Mouse (Mus musculus): ENCODE data around the gene Fasn. TPM values are rescaled to one million over a fixed set of nuclear protein-coding genes. Genes with fewer than 3 reads are reported as not detected.
"Not testable (repeated sequence)": the region's sequence is repeated elsewhere in the genome, so short reads cannot be mapped to it uniquely, and the experiment has no call there.

Fasn gene
- 41.8 and 45.5 TPM in 2 replicates for polyA plus RNA-seq (2015; fragmentation: Nextera tagmentation; extraction: Ambion mirVana)

GRCm38 (mm10) chr11:120823956-120824786, at the start of gene Fasn:
Gene Fasn, minus strand, starts transcription at chr11:120824547.
- Histone ChIP-seq H3K27ac (peak within 1 kb of the TSS; percentile 98), H3K4me2 (peak within 1 kb of the TSS; percentile 77), H3K4me3 (peak within 1 kb of the TSS; percentile 89), H3K9ac (peak within 1 kb of the TSS; percentile 91), H3K4me1 (peaks cover 40% of the 10 kb centered on the region), H3K36me3 (peaks cover 34% of the 10 kb centered on the region), H3K27me3 (no peaks in the 10 kb centered on the region), H3K9me3 (no peaks in the 10 kb centered on the region)
- peak; percentile 87 for ATAC-seq (ENCODE audit: insufficient number of reproducible peaks, low FRiP score, low TSS enrichment, low read depth)
- WGBS: under 1% methylated on average over 81 of the region's 109 CpGs

GRCm38 (mm10) chr11:120873206-120873605, 48.9 kb upstream of the Fasn start:
- Histone ChIP-seq H3K9me3 (no peaks in the 10 kb centered on the region), H3K27ac (no peak overlapping the region), H3K4me1 (no peaks in the 10 kb centered on the region), H3K9ac (no peak overlapping the region), H3K36me3 (peaks cover 9% of the 10 kb centered on the region), H3K4me2 (no peak overlapping the region), H3K27me3 (no peaks in the 10 kb centered on the region), H3K4me3 (no peak overlapping the region)
- no peak for ATAC-seq (ENCODE audit: insufficient number of reproducible peaks, low FRiP score, low TSS enrichment, low read depth)
- WGBS: 67% methylated on average over 6 of the region's 6 CpGs

GRCm38 (mm10) chr11:120871521-120871920, 47.2 kb upstream of the Fasn start:
- Histone ChIP-seq H3K27ac (no peak overlapping the region), H3K9ac (no peak overlapping the region), H3K4me1 (no peaks in the 10 kb centered on the region), H3K4me3 (no peak overlapping the region), H3K36me3 (peaks cover 4% of the 10 kb centered on the region), H3K27me3 (no peaks in the 10 kb centered on the region), H3K9me3 (no peaks in the 10 kb centered on the region), H3K4me2 (no peak overlapping the region)
- ATAC-seq (ENCODE audit: insufficient number of reproducible peaks, low FRiP score, low TSS enrichment, low read depth): no peak
- WGBS: 94% methylated on average over 9 of the region's 9 CpGs

- Histone ChIP-seq H3K27me3 (no peaks in the 10 kb centered on the region), H3K9me3 (no peaks in the 10 kb centered on the region), H3K27ac (no peak overlapping the region), H3K9ac (no peak overlapping the region), H3K4me3 (no peak overlapping the region), H3K4me2 (no peak overlapping the region), H3K36me3 (peaks cover 12% of the 10 kb centered on the region), H3K4me1 (no peaks in the 10 kb centered on the region)
- 77% methylated on average over 1 of the region's 1 CpGs for WGBS
- no peak for ATAC-seq (ENCODE audit: insufficient number of reproducible peaks, low FRiP score, low TSS enrichment, low read depth)
Observed at GRCm38 (mm10) chr11:120865816-120866215, 41.5 kb upstream of the Fasn start.

GRCm38 (mm10) chr11:120862819-120863218, 38.5 kb upstream of the Fasn start:
- Histone ChIP-seq H3K27ac (no peak overlapping the region), H3K4me2 (no peak overlapping the region), H3K4me1 (no peaks in the 10 kb centered on the region), H3K9ac (no peak overlapping the region), H3K4me3 (no peak overlapping the region), H3K9me3 (no peaks in the 10 kb centered on the region), H3K36me3 (peaks cover 34% of the 10 kb centered on the region), H3K27me3 (no peaks in the 10 kb centered on the region)
- WGBS: 70% methylated on average over 10 of the region's 10 CpGs
- ATAC-seq (ENCODE audit: insufficient number of reproducible peaks, low FRiP score, low TSS enrichment, low read depth): no peak

- H3K4me2 ChIP-seq, H3K4me1 ChIP-seq, H3K4me3 ChIP-seq, H3K27me3 ChIP-seq, H3K9me3 ChIP-seq, H3K27ac ChIP-seq, H3K9ac ChIP-seq: not testable (repeated sequence)
- 0 out of 2 replicates have a peak, but pooled peaks have one; percentile 5 for ATAC-seq (ENCODE audit: insufficient number of reproducible peaks, low FRiP score, low TSS enrichment, low read depth)
- WGBS: 90% methylated on average over 3 of the region's 3 CpGs
- H3K36me3 ChIP-seq: peaks cover 36% of the 10 kb centered on the region
Observed at GRCm38 (mm10) chr11:120855938-120856337, 31.6 kb upstream of the Fasn start.

GRCm38 (mm10) chr11:120853788-120854187, 29.4 kb upstream of the Fasn start:
- 0 out of 2 replicates have a peak, but pooled peaks cover 5% of the 10 kb centered on the region for H3K4me1 ChIP-seq
- H3K4me2 ChIP-seq: no peak overlapping the region
- peaks cover 15% of the 10 kb centered on the region for H3K36me3 ChIP-seq
- no peaks in the 10 kb centered on the region for H3K9me3 ChIP-seq
- peak overlapping the region; percentile 39 for H3K27ac ChIP-seq
- H3K27me3 ChIP-seq: no peaks in the 10 kb centered on the region
- H3K4me3 ChIP-seq: no peak overlapping the region
- 84% methylated on average over 4 of the region's 4 CpGs for WGBS
- no peak for ATAC-seq (ENCODE audit: insufficient number of reproducible peaks, low FRiP score, low TSS enrichment, low read depth)
- H3K9ac ChIP-seq: no peak overlapping the region

GRCm38 (mm10) chr11:120853158-120853557, 28.8 kb upstream of the Fasn start:
- Histone ChIP-seq H3K27me3 (no peaks in the 10 kb centered on the region), H3K36me3 (peaks cover 9% of the 10 kb centered on the region), H3K4me3 (no peak overlapping the region), H3K27ac (no peak overlapping the region), H3K4me2 (no peak overlapping the region), H3K9ac (no peak overlapping the region), H3K9me3 (no peaks in the 10 kb centered on the region), H3K4me1 (0 out of 2 replicates have a peak, but pooled peaks cover 5% of the 10 kb centered on the region)
- 95% methylated on average over 4 of the region's 4 CpGs for WGBS
- ATAC-seq (ENCODE audit: insufficient number of reproducible peaks, low FRiP score, low TSS enrichment, low read depth): no peak

GRCm38 (mm10) chr11:120852083-120852935, 28.0 kb upstream of the Fasn start:
- Histone ChIP-seq H3K36me3 (peaks cover 3% of the 10 kb centered on the region; the same call in 1 of the 2 replicates), H3K9ac (no peak overlapping the region), H3K27ac (no peak overlapping the region; the same call in 1 of the 2 replicates), H3K9me3 (no peaks in the 10 kb centered on the region), H3K4me2 (no peak overlapping the region), H3K4me1 (0 out of 2 replicates have a peak, but pooled peaks cover 5% of the 10 kb centered on the region), H3K27me3 (no peaks in the 10 kb centered on the region), H3K4me3 (no peak overlapping the region)
- no peak for ATAC-seq (ENCODE audit: insufficient number of reproducible peaks, low FRiP score, low TSS enrichment, low read depth)
- WGBS: 64% methylated on average over 11 of the region's 11 CpGs

GRCm38 (mm10) chr11:120851582-120851981, 27.2 kb upstream of the Fasn start:
- Histone ChIP-seq H3K9ac (no peak overlapping the region), H3K9me3 (no peaks in the 10 kb centered on the region), H3K4me1 (0 out of 2 replicates have a peak, but pooled peaks cover 5% of the 10 kb centered on the region), H3K4me2 (no peak overlapping the region), H3K27ac (no peak overlapping the region), H3K27me3 (no peaks in the 10 kb centered on the region), H3K4me3 (no peak overlapping the region), H3K36me3 (no peaks in the 10 kb centered on the region)
- 73% methylated on average over 2 of the region's 2 CpGs for WGBS
- ATAC-seq (ENCODE audit: insufficient number of reproducible peaks, low FRiP score, low TSS enrichment, low read depth): no peak

GRCm38 (mm10) chr11:120851132-120851531, 26.8 kb upstream of the Fasn start:
- H3K4me3 ChIP-seq: no peak overlapping the region
- 0 out of 2 replicates have a peak, but pooled peaks cover 5% of the 10 kb centered on the region for H3K4me1 ChIP-seq
- ATAC-seq (ENCODE audit: insufficient number of reproducible peaks, low FRiP score, low TSS enrichment, low read depth): no peak
- H3K9ac ChIP-seq: no peak overlapping the region
- H3K27me3 ChIP-seq: no peaks in the 10 kb centered on the region
- WGBS: 70% methylated on average over 1 of the region's 1 CpGs
- H3K4me2 ChIP-seq: no peak overlapping the region
- no peak overlapping the region for H3K27ac ChIP-seq
- H3K36me3 ChIP-seq: no peaks in the 10 kb centered on the region
- H3K9me3 ChIP-seq: no peaks in the 10 kb centered on the region
